Mouse (Mus musculus): ENCODE measurements around the gene Stk4.

GRCm38 (mm10) chr2:164040949-164041348 is 29.2 kb upstream of the Stk4 start:
- TF ChIP-seq CTCF (conservative IDR thresholded peaks at IDR 0.05 in 1 of 2, IDR thresholded peaks at IDR 0.05 in 1 of 2; ENCODE audit: low read depth in 2 of 2, low read length in 2 of 2) (no peak), POLR2AphosphoS2 (IDR thresholded peaks at IDR 0.05; ENCODE audit: low read depth, low read length) (no peak), ETS1 (conservative IDR thresholded peaks at IDR 0.05; ENCODE audit: low read depth, low read length) (no peak), SMC3 (IDR thresholded peaks at IDR 0.05; ENCODE audit: low read depth, low read length) (no peak), MAX (IDR thresholded peaks at IDR 0.05; ENCODE audit: low read length) (no peak), POLR2A (IDR thresholded peaks at IDR 0.05; ENCODE audit: low read depth, low read length) (no peak), ZNF384 (IDR thresholded peaks at IDR 0.05; ENCODE audit: low read depth, low read length) (no peak), MAZ (IDR thresholded peaks at IDR 0.05; ENCODE audit: low read depth, low read length) (no peak)
